Mouse (Mus musculus) brain, embryonic 14.5 days (tissue): ENCODE data around the gene Chil5. TPM values are rescaled to one million over a fixed set of nuclear protein-coding genes. Genes with fewer than 3 reads are reported as not detected.
"Not testable (repeated sequence)": the region's sequence is repeated elsewhere in the genome, so short reads cannot be mapped to it uniquely, and the experiment has no call there.

Experiments
- DNase-seq: peaks from one replicate; pipeline ENCODE4 v3.0.0-alpha.2; 2011; ENCODE audit warnings: low read depth
- CTCF ChIP-seq: fragments of 200-500 bp; IDR thresholded peaks from 2 replicates; pipeline ENCODE4 v1.5.1; 2012; ENCODE audit warnings: inconsistent platforms, mild to moderate bottlenecking, moderate library complexity, borderline replicate concordance; ENCODE audit not compliant: insufficient read depth, insufficient read length; ENCODE audit errors: extremely low read depth
- POLR2A ChIP-seq: fragments of 200-500 bp; IDR thresholded peaks from 2 replicates; pipeline ENCODE4 v1.6.1; 2012; ENCODE audit warnings: mild to moderate bottlenecking, inconsistent platforms, borderline replicate concordance; ENCODE audit not compliant: poor library complexity, insufficient read depth, insufficient read length, severe bottlenecking; ENCODE audit errors: extremely low read depth
- polyA plus RNA-seq: library from polyadenylated mRNA; depleted of rRNA; stranded (reverse); fragments of >200 nt; gene quantifications from 2 replicates; pipeline ENCODE4 v1.2.3, GENCODE M21; 2012; rRNA removed

Chil5 gene
- polyA plus RNA-seq, 1 experiment, result not detected

DNA sequence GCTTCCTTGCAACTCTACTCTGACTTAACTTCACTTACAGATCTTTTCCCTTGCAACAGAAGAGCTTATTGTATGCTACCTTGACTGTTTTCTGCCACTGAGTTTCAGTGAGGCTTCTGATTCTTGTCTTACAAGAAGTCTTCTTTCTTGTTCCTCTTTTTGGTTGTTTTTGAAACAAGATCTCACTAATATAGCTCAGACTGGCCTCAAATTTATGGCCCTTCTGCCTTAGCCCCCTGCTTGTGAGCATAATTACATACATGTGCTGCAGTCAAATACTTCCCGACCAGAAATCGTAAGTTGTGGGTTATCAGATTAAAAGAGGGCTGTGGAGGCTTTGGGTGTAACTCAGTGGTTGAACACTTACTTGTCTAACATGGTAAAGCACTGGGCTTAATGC is 37.9 kb downstream of the Chil5 start:
- no peak for DNase-seq
- TF ChIP-seq CTCF, result no peak
- TF ChIP-seq POLR2A, result no peak

DNA sequence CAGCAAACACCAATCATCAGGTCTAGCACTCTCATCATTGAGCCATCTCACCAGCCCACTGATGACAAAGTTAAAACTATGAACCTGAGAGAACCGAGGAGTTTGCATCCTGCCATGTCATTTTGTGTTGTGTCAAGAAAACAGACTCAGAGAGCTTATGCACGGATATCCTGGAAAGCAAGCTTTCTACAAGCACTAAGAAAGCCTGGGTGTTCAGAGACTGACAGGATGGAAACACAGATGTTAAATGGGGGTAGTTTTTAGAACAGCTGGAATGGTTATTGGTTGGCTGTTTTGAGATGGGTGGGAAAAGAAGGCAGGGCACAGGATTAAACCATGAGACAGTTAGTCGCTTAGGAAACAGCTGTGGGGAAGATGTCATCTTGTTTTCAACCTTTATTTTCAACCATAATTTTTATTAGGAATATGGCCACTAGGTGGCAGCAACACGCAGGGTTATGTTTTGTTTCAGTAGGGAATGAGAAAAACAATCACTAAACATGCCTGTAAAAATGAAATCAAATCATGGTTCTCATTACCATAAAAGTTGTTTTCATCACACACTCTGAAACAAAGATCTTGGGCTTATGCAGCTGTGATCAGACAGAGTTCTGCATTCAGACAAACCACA is 40.8 kb downstream of the Chil5 start:
- TF ChIP-seq POLR2A, result no peak

DNA sequence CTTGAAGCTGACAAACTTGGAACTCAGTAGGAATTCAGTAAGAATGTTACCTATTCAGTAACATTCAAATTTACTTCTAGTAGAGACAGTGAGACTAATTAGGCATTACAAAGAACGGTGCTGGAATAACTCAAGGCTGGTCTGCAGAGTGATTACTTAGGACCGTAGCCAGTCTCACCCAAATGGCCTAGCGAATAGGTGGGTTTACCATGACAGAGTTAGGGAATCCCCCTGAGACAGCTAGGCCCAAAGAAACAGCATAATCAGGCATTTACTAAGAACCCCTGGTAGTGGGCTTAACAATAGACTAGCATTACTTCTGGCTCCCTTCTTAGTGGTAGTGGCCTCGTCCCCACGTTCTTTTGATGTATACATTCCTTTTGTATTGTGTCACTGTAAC is 43.0 kb downstream of the Chil5 start:
- DNase-seq, result not testable (repeated sequence)

More for the DNA sequence above, 40.8 kb downstream of the Chil5 start:
- peak; percentile 72 for DNase-seq

DNA sequence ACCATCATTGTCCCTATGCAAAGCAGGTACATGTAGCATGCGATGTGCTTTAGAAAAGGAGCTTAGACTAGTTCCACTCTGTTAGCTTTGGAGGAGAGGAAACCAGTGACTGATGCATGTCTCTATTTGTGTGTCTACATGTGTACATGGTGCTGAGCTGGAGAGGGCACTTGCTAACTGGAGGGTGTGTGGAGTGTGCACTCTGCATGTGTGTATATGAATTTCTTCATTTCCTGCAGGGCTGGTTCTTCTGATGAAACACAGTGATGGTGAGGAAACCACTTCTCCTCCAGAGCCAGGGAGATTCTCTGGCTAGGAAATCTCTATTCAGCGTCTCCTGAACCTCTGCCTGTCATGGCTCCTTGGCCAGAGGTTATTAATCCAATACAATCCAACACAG is 58.4 kb downstream of the Chil5 start:
- no peak for TF ChIP-seq CTCF
- no peak for TF ChIP-seq POLR2A
- DNase-seq, result no peak

DNA sequence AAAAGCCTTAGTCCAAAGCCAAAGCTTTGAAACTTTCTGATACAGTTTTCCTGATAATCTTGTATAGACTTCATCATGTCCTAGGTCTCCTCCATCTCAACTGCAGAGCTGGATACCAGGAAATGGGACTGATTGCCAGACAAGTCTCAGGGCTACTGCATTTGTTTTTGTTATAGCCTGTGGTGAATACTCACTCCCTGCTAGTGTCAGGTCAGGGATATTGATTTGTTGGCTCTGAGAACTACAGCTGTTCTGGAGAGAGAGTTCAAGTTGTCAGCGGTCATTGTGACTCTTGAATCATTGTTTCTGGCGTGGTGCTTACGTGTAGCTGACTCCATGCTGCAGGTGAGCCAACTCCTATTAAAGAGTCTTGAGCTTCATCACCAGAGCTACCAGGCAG is 59.2 kb downstream of the Chil5 start, which contains the start of gene Ovgp1:
Gene Ovgp1 (plus strand): TSS at position 301 of the 400 bp plus-strand sequence.
- DNase-seq, result no peak
- TF ChIP-seq POLR2A (no peak), CTCF (no peak)

DNA sequence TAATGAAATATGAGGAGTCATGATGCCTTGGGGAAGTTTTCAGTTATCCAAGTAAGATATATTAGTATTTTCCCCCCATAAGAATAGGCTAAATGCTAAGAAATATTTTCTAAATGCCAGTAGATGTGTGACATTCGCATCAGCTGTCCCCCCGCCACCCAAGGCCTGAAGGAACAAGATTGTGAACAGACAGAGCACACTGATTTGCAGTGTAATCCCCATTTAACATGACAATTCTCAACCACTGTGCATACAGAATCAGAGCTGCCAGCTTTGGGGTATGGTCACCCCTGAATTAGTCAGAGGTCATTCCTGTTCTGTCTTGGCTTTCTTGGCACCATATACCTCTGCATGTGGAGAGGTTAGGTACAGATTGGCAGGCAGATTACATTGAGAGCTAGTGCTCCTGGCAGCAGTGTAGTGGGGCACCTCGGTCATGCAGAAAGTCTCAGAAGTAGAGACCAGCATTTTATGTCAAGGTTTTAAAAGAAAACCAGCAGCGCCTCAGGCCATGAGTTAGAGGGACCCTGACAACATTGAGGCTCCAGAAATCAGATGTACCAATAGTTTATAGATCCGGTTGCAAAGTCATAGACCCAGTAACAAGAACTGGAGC is 60.7 kb downstream of the Chil5 start:
- no peak for TF ChIP-seq CTCF
- TF ChIP-seq POLR2A, result no peak
- DNase-seq, result no peak

Other genes starting within 250 kb of the Chil5 start
- gene Rap1a, start 231.5 kb downstream of the Chil5 start, polyA plus RNA-seq, result 29.6 and 32.7 TPM in 2 replicates
- 0.16 and 0.25 TPM in 2 replicates for gene Adora3, start 162.0 kb downstream of the Chil5 start, polyA plus RNA-seq
- gene Tmigd3, start 161.9 kb downstream of the Chil5 start, polyA plus RNA-seq, result 0.11 TPM in 2 replicates
- gene I830077J02Rik, start 100.2 kb downstream of the Chil5 start, polyA plus RNA-seq, result 0.34 and 0.68 TPM in 2 replicates
- gene Wdr77, start 73.4 kb downstream of the Chil5 start, polyA plus RNA-seq, result 61.6 and 79.6 TPM in 2 replicates
- 237 and 266 TPM in 2 replicates for gene Atp5f1, start 72.7 kb downstream of the Chil5 start, polyA plus RNA-seq
- gene Ovgp1, start 59.1 kb downstream of the Chil5 start, polyA plus RNA-seq, result 11.6 and 13.6 TPM in 2 replicates
- gene Pifo, start 18.2 kb downstream of the Chil5 start, polyA plus RNA-seq, result 4.0 and 4.6 TPM in 2 replicates
- 1.5 and 1.6 TPM in 2 replicates for gene Chia1, start 80.4 kb upstream of the Chil5 start, polyA plus RNA-seq
- gene Chil3, start 134.8 kb upstream of the Chil5 start, polyA plus RNA-seq, result 0.05 TPM in 1 of 2 replicates, not detected in the other
- not detected in 2 replicates for gene Chil4, start 186.7 kb upstream of the Chil5 start, polyA plus RNA-seq